Mouse (Mus musculus) megakaryocyte-erythroid progenitor cell, adult 5-6 weeks (primary cell): ENCODE measurements around the gene Cth. TPM values are rescaled to one million over a fixed set of nuclear protein-coding genes. Genes with fewer than 3 reads are reported as not detected.

Experiments
- ATAC-seq: replicated peaks from 2 replicates; pipeline ENCODE4 v1.8.0; 2016; ENCODE audit warnings: mild to moderate bottlenecking, inconsistent platforms; ENCODE audit not compliant: severe bottlenecking, poor library complexity, low FRiP score, low TSS enrichment
- total RNA-seq, 2 experiments: library from RNA; stranded (forward) in 1 of 2; stranded (reverse) in 1 of 2; fragments of 200-1000, 215-1000 nt in 1 of 2; fragments of >200 nt in 1 of 2; fragmentation: Nextera tagmentation in 1 of 2; gene quantifications; 2 replicates each; pipeline ENCODE4 v1.2.3; 2014 to 2017

Gene Cth
- total RNA-seq, 2 experiments from 2014 or later = 0.57 TPM; not detected in 1

DNA sequence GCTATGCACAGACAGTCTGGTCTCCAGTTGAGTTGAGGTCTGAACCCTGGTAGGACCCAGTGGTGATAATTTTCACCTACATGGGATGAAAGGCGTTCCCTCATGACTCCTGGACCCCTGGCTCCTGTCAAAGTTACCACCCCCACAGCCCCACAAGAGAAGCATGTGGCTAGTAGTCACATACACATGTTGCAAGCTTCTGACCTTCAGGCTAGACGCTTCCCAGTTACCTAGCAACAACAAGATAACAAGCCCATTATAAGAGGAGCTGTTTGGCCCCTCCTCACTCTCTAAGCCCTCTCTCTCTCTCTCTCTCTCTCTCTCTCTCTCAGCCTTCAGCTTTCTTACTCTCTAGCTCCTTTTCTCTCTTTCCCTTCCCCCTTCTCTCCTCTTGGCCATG is 76.4 kb downstream of the Cth start:
- ATAC-seq = no peak

DNA sequence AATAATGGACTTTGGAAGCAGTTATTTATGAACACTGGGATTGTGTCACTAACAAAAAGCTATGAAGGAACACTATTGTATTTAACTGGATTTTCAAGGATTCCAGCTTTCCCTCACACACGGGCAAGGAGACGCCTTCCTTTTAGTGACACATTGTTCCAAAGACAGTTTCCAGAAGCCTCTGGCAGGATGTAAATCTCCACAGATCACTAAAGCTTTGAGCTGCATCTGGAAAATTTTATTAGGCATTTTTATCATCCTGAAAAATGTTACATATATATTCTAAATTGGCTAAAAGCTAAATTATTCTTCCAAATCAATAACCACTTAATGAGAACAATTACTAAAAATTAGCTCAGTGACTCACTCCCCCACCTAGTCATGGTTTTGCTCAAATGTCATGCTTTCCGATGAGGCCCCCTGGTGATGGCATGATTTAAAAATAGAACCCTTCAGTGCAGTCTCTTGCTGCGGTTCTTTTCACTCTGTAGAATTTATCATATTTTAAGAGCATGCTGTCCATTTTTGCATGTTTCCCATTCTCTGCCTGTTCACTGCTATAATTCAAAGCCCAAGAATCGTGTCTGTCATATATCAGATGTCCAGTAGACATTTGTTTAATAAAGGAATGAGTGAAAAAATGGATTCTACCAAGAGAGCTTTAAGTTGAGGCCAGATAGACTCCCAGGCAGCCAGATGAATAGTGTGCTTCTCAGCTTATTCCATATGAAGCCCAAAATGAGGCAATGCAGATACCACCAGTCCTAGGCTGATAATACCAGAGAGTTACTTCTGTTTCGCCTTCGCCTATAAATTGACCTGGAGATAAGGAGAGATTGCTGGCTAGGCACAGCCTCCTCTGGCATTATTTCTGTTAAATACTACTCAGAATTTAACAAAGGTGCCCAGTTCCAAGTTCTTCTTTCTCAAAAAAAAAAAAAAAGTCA is 77.3 kb downstream of the Cth start:
- ATAC-seq = no peak

Other genes with a start within 250 kb of the Cth start
- 45.2 and 45.5 TPM in 2 replicates for gene Ankrd13c, start 22.2 kb upstream of the Cth start, total RNA-seq (2014; fragmentation: Nextera tagmentation)
- gene Ankrd13c, start 22.2 kb upstream of the Cth start, total RNA-seq (2017) = 56.0 and 77.6 TPM in 2 replicates
- gene Srsf11, start 111.6 kb upstream of the Cth start, total RNA-seq (2014; fragmentation: Nextera tagmentation) = 271 and 287 TPM in 2 replicates
- 372 and 379 TPM in 2 replicates for gene Srsf11, start 111.6 kb upstream of the Cth start, total RNA-seq (2017)
- 23.6 and 42.2 TPM in 2 replicates for gene Lrrc40, start 111.6 kb upstream of the Cth start, total RNA-seq (2014; fragmentation: Nextera tagmentation)
- 37.3 and 46.6 TPM in 2 replicates for gene Lrrc40, start 111.6 kb upstream of the Cth start, total RNA-seq (2017)